Mouse (Mus musculus) regulatory T cell (primary cell): ENCODE data around the gene Kcnma1.

Source experiments
- in situ Hi-C: fragments of 300-600 bp; cut with MboI, MseI; formaldehyde crosslinking; loops from one replicate; pipeline ENCODE4 v1.15.1; 2025; ENCODE audit warnings: high pct_unique_total_duplicates

Gene Kcnma1

DNA sequence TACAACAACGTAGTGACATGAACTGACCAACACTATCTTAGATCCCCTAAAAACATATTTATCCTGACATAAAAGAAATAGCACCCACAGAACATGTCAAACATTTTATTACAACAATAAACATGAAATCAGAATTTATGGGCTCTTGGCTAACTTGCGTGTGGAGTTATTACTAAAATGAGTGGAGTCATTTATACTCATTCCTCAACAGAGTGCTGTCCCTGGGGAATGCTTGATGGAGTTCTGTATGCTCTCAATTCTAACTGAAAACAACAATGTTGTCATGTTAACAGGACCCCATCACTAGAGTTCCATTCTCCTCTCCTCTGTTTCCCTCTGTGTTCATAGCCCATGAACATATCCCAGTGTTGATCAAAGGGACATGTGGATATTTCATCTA lies 544.2 kb downstream of the Kcnma1 start:
- in situ Hi-C loops, result no loop called here

DNA sequence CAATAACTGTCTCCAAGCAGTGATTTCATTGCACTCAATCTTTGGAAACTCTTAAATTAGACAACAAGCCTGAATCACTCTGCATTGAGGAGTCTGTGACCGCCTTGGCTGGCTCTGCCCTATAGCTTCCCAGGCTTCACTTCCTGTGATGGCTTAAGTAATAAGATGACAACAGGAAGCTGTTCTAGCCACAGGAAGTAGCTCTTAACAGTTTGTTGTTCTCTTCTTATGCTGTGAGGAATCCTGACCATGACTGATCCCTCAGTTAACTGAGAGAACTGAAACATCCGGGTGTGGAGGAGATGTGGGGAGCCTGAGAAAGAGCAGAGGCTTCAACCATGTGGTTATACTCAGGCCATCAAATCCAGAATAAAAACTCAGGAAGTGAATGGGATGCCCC lies 549.2 kb downstream of the Kcnma1 start:
- in situ Hi-C loops, result no loop called here

DNA sequence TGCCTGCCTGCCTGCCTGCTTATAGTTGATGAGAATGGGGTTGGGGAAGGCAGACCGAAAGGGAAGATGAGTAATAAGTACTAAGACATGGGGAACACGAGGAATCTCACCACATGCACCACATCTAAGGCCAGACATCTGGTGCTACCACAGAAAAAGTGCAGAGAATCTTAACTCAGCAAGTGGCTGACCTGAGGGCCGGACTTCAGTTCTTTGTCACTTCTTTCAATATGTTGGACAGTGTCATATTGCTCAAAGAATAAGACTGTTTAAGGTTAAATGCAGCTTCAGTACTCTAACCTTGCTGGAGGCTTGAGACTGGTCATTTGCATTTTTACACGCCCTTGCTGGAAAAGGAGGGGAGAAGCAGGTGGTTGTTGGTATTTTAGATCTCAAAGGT lies 555.7 kb downstream of the Kcnma1 start:
- in situ Hi-C loops, result no loop called here

DNA sequence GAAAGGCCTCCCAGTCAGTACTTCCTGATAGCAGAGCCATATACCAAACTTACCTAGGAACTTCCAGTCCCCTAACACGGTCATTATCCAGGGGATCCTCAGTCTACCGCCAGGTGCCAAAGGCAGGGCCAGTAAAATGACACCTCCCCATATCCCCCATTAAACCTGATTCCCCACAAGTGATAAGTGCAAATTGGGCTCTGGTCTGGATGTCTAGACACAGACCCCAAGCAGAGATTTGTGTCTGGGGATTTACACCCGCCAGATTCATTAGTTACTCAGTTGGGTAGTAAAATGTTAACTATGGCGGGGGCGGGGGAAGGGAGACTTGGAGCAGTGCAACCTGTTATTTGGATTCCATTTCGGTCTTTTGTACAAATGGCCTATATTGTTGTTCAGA lies 562.6 kb downstream of the Kcnma1 start:
- in situ Hi-C loops, result no loop called here

DNA sequence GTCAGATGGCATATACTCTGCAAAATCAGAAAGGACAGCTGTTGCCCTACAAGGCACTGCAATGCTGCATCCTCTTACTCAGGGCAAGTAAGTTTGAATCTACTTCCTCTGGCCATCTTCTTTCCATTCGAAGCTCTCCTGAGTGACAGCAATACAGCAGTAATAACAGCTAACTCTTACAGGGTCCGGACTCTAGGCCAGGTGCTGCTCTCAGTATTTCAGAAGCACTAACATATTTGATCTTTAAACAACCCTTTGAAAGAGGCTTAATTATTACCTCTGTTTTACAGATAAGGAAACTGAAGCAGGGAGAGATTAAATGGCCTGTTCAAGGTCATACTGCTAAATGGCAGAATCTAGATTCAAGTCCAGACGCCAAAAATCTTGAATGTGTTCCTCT lies 576.8 kb downstream of the Kcnma1 start:
- in situ Hi-C loops, result no loop called here

DNA sequence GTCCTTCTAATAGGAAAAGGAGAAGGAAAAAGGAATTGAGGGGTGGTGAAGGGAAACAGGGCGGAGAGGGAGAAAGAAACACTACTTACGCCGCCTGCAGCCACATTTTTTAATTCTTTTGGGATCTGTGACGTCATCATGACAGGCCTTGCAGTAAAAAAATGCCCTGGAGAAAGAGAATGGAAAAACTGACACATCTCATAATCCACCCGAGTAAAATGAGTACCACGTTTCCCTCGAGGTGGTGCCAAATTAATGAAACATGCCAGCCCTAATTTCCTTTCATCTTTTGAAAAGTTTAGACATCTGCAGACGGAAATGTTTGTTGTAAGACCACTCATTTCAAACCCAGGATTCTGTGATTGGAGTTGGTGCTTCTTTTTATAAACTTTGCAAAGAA lies 578.4 kb downstream of the Kcnma1 start:
- in situ Hi-C loops, result no loop called here

DNA sequence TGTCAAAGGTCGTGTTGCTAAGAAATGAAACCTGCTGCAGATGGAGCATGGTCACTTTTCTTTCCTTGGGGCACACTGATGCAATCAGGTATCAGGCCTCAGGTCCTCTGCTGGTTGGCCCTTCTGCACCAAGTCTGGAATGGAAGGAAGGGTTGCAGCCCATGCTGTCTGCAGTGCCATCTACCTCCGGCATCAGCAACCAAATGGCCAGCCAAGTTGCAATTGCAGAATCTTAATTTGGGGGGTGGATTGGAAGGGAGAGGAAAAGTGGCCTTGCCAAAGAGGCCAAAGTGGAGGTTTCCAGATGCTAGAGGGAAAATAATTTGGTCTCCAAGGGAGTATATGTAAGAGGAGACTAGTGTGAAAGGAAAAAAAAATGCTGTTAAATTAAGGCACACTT lies 584.3 kb downstream of the Kcnma1 start:
- in situ Hi-C loops, result no loop called here

DNA sequence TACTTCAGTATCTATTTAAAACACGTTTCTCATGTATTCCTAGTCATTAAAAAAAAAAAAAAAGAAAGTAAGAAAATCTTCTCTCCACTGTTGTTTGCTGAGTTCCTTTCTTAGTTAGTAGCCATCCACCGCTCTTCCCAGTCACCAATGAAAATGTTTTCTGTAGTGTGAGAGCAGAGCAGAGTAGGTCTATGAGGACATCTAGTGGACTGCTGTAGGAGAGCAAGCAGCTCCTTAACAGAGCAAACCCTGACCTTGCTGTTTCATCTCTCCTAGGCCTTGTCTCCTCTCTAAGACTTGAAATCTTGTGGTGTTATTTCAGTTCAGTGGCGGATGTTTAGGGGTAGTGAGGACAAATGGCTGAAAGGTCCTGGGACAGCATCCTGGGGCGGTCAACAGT lies 585.2 kb downstream of the Kcnma1 start:
- in situ Hi-C loops, result no loop called here

DNA sequence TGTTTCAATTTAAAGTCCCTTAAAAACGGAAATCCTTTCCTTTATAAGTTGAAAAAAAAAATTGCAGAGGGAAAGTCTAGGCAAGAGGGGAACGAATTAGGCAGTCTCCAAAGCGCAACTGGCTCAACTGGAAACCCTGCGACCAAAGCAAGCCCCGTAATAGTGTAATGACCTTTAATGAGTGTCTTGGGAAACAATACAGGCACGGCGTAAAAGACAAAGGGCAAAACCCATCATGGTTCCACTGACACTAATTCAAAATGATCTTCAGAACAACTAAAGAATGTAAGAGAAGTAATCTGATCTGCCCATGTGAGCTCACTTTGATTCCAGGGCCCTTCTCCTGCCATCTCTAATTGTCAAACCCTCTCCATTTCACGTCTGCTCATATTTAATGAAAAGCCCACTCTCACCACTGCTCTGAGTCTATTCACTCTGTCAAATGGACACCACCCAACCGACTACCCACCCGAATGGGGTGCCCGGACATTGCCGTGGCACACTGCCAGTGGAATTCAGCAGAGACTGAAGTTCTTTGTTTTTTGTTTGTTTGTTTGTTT lies 591.7 kb downstream of the Kcnma1 start:
- in situ Hi-C loops, result loop anchor here (25.0 kb wide), 1 partner anchor 1435 kb away; the partner anchor contains the start of gene Zfp503

DNA sequence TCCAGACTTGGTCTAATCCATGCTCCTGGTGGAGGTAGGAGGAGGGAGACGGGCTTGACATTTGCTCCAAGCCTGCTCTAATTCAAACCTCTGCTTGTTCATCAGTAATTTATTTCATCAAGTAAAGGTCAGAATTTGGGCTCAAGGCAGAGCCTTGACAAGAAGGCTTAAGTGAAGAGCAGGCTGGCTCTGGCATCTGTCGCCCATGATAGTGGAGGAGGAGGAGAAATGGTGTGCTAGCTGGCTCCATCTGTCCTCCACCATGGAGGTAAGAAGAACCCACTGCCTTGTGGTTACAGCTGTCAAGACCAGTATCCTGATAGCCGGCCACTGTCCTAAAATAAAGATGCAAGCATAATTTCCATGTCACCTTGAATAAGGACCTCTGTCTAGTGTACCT lies 595.3 kb downstream of the Kcnma1 start:
- in situ Hi-C loops, result loop anchor here (25.0 kb wide), 1 partner anchor 1432 kb away; the partner anchor contains the start of gene Zfp503

DNA sequence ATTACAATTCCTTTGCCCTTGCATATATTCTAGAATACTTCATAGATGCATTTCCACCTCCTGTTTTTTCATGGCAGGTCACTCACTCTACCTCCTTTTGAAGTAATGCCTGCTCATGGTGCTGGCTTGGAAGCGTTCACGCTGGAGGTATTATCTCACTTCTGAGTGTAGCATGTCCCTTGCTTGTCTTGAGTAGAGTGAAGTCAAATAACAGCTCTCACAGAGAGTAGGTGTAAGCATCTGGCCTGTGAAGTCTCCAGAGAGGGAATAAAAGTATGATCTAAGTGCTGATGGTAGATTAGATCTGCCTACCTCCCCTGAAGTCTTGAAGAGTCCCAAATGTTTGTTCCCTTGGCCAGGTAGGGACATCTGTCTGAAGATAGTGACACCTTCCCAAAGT lies 607.2 kb downstream of the Kcnma1 start:
- in situ Hi-C loops, result loop anchor here (25.0 kb wide), 1 partner anchor 1420 kb away; the partner anchor contains the start of gene Zfp503

DNA sequence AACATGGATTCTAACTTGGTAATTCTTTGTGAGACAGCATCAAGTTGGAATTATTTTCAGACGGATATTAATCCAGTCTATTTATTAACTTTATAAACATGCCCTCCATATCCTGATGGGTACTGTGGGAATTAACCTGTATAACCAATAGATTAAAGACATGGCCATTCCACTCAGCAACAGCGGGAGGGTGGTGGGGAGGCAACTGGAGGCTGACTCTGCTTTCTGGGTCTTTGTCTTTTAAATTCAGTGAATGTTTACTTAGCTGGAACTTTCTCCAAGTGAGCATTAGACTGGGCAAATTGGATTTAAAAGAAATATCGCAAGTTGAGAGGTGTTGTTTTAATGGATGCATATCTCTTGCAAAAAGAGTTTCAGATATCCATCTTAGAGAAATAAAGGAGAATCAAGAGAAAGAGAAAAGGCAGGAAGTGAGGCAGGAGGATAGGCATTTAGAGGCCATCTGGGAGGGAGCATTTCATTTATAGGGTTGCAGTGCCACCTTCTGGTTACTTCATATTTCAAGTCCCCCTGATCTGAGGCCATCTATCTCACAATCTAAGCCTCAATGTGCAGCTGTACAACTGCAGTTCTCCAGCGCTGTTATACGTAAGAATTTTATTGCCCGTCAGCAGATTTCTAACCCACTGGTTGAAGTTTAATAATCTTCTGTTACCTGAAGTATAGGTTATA lies 613.4 kb downstream of the Kcnma1 start:
- in situ Hi-C loops, result loop anchor here (25.0 kb wide), 1 partner anchor 1414 kb away; the partner anchor contains the start of gene Zfp503

DNA sequence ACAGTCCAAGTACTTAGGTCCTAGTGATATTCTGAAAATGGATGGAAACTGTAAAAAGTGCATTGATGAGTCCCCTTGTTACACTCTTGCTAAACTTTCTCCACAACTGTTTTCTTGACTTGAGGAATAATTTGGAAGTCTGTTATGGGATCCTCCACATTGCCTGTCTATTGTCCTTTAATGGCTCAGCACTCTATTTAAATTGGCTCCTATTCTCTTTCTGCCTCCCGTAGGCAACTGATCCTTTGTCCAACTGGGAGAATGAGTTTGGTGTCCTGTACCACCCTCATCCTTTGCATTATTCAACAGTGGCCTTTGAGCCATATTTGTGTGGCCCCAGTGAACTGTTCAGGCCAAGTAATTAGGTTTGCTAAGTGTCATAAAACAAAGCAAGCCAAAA lies 616.6 kb downstream of the Kcnma1 start:
- in situ Hi-C loops, result no loop called here

DNA sequence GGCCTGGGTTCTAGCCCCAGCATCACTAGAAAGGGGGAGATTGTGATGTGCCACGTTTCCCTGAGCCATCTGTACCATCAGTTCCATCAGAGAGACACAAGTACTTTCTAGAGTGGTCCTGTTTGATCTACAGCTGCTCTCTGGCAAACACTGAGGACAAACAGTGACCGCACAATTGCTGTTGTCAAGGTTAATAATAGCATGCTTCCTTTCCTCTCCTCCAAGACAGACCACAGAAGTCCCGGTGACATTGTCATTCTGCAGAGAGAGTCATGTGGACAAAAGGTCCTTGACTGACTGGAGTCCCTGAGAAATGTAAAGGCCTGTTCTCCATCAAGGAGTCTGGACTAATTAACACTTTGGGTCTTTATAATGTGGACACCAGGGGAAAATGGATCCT lies 622.7 kb downstream of the Kcnma1 start:
- in situ Hi-C loops, result no loop called here

DNA sequence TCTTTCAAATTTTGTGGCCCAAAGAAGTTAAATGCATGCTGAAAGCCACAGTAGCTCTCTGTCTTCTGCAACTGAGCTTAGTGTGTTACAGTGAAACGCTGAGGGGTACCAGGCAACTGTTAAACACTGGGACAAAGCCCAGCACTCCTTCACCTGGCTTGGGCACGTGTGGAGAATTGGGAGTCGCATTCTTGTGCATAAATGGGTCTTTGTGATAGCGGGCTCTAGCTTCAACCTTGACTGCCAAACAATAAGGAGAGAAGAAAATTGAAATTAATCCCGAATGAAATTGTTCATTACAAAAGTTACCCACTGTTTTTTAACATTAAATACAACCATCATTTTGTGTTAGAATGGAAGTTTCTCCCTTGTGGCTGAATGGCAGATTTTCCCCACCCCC lies 623.5 kb downstream of the Kcnma1 start:
- in situ Hi-C loops, result no loop called here

DNA sequence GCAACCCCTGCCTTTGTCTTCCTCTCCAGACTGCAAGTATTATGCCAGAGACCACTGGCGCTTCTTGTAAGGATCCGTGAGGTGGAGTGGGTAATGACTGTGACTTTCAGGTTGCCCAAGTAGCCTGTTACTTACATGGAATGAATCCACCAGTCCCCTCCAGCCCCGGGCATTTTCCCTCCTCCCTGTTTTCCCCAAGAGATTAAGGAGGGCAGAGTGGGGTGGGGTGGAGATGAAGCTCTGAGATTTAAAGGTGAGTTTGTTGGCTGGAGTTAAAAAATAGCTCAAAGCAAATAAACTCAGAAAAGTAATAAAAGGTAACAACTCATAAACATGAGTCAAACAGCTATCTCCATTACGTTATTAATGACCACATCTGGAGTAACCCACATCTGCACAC lies 624.1 kb downstream of the Kcnma1 start:
- in situ Hi-C loops, result no loop called here

DNA sequence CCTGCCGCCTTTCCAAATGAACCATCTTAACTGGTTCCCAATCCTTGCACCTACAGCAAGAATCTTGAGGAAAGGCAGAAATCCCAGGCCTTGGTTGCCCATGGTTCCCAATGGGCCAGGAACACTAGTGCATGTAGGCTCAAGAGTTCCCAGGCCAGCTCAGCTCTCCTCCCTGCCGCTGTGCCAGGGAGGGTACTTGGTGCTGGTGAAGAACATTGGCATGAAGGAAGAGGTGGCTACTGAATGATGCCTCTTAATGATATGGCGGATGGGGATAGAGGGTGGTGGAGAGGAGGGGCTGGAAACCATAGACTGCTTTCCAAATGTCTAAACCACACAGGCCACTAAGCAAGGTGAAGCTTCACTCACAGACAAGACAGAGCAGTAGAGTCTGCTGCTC lies 627.5 kb downstream of the Kcnma1 start:
- in situ Hi-C loops, result no loop called here

DNA sequence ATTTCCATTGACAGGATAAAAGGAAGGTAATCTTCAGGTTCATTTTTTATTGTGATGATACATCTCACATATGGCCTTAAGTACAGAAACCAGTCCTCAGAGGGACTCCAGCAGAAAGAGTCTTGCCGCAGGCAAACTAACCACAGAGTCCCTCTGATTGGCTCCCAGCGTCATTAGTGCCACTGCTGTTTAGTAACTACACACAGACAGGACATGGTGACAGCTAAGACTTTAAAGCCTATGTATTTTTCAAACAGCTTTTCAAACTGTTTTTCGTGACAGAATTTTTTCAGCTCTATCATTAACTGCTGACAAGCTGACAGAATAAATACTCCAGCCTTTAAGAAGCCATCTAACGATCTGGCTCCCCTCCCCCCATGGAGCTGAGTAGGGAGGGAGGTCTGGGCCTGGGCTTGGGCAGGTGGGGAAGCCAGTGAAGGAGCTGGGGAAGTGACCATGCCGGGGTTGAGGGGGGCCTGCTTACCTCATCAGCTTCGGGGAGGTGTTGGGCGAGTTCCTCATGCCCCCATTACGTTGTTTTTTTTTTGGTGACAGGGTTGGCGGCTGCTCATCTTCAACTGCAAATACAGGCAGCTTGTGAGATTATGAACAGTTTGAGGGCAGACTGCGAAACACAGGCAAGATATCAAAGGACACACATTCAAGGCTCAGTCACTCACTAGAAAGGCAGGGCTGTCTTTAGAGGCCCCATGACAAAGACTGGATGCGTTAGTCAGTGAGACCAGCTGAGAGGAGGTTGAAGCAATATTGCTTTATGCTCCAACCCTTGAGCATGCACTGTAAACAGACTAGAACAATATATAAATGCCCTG lies 628.3 kb downstream of the Kcnma1 start:
- in situ Hi-C loops, result no loop called here

DNA sequence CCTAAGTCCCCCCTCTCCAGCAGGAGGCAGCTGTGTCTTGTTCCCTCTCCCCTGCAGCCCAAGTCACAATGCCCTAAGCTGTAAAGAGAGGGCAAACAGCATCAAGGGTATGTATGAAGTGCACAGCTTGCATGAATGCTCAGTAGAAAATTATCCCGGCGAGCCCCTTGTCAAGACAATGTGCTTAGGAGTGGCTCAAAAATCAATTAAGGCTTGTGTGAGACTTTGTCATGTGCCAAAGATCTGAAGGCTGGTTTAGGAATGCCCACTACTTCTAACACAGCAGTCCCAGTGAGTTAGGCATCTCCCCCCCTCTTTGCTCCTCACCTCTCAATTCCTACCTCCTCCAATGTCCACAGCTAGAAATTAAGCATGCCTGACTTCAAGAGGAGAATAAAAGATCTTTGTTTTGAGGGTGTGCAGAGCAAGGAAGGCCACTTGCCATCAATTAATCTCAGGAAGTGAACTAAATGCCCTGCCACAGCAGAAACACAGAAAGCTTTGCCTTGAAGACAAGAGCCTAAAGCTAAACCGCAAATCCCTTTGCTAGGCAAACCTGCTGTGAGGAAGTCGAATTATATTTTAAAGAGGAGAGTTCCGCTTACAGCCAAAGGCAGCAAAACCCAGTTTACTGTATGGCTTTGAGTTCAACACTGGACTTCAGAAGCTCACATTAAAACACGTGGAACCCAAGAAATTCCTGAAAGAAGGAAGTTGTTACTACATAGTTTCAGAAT lies 635.8 kb downstream of the Kcnma1 start:
- in situ Hi-C loops, result no loop called here

DNA sequence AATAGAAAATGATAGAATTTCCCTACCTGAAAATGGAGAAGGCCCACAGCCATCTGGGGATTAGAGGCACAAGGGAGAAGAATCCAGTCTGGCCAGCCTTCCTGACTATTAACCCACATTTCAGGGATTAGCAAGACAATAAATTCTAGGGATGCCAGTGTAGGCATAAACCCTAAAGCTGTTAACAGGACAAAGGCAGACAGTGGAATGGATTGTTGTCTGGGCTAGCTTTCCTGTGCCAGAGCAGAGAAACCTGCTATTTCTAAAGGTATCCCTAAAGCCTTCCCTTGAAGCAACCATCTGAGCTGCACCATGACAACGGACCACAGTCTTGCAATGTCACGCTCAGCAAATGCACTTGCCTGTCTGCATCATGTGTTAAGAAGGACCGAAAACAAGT lies 642.3 kb downstream of the Kcnma1 start:
- in situ Hi-C loops, result no loop called here

DNA sequence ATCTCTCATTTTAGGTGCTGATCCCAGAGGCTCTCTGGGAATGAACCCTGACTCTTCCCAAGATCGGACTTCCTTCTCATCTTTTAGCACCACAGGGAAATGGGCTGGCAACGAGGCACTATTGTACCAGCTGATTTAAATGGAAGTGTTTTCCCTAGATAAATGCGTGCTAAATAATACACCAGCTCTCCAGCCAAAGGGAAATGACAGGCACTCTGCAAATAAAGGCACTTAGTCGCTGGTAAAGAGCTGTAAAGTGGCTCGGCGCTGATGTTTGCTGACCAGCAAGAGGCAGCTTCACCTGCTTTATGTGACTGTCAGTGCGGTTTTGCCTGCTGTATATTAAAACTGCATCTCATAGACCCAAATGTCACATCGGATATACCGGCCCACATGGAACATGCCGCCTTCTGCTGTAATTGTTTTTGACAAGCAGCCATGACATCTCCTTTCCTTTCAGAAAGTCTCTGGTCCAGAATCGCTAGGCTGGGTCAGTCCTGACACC lies 653.7 kb downstream of the Kcnma1 start:
- in situ Hi-C loops, result no loop called here

DNA sequence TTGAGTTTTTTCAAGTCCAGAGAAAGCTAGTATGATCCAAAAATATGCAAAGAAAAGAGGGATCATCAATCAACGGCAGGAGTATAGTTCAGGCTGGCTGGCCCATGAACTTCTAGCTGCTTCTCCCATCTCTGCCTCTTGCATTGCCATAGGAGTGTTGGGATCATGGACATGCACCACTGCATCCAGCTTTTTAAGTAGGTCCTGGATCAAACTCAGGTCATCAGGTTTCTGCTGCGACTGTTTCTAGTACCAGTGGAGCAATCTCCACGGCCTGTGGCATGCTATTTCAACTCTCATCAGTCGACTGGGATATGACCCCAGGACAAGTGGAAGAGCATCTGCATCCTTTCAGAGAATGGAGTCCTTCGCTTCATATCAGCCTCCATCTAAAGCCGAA lies 655.5 kb downstream of the Kcnma1 start:
- in situ Hi-C loops, result no loop called here
